Mouse (Mus musculus) midbrain, embryonic 16.5 days (tissue): ENCODE measurements around the gene Rbmxl1. TPM values are rescaled to one million over a fixed set of nuclear protein-coding genes. Genes with fewer than 3 reads are reported as not detected.

Experiments used
- ATAC-seq: fragments of 200-750 bp; cut with Nextera tagmentation; 2 replicates; pipeline ENCODE4 v1.8.0; 2017; ENCODE audit warnings: moderate TSS enrichment
- H3K27ac ChIP-seq: fragments of 300-500 bp; sonication (generic); 2 replicates; pipeline ENCODE4 v1.5.1; 2014; ENCODE audit warnings: mild to moderate bottlenecking, low read length, mixed read lengths
- H3K27me3 ChIP-seq: fragments of 300-500 bp; sonication (generic); 2 replicates; pipeline ENCODE4 v1.6.1; 2014; ENCODE audit warnings: low read depth, low read length, mixed read lengths; ENCODE audit not compliant: control insufficient read depth, insufficient read depth
- H3K36me3 ChIP-seq: fragments of 300-500 bp; sonication (generic); 2 replicates; pipeline ENCODE4 v1.6.1; 2014; ENCODE audit warnings: mild to moderate bottlenecking, low read length, moderate library complexity, mixed read lengths; ENCODE audit not compliant: control insufficient read depth, insufficient read depth
- H3K4me1 ChIP-seq: fragments of 300-500 bp; sonication (generic); 2 replicates; pipeline ENCODE4 v1.6.1; 2014; ENCODE audit warnings: mild to moderate bottlenecking, low read length, mixed read lengths; ENCODE audit not compliant: control insufficient read depth, insufficient read depth
- H3K4me2 ChIP-seq: fragments of 300-500 bp; sonication (generic); 2 replicates; pipeline ENCODE4 v1.6.1; 2014; ENCODE audit warnings: mild to moderate bottlenecking, low read length, mixed read lengths
- H3K4me3 ChIP-seq: fragments of 300-500 bp; sonication (generic); 2 replicates; pipeline ENCODE4 v1.5.1; 2014; ENCODE audit warnings: low read depth, mild to moderate bottlenecking, low read length, moderate library complexity, mixed read lengths
- H3K9ac ChIP-seq: fragments of 300-500 bp; sonication (generic); 2 replicates; pipeline ENCODE4 v1.6.1; 2014; ENCODE audit warnings: low read depth, low read length, mixed read lengths
- H3K9me3 ChIP-seq: fragments of 300-500 bp; sonication (generic); replicated peaks from 2 replicates; pipeline ENCODE4 v1.6.1; 2014; ENCODE audit warnings: mild to moderate bottlenecking, low read length, mixed read lengths; ENCODE audit not compliant: control insufficient read depth, poor library complexity, severe bottlenecking
- WGBS: fragments of 180-500 bp; shearing (Covaris S2); extraction: QIAGEN DNeasy Blood & Tissue Kit; methylation state at CpG from one replicate; pipeline ENCODE4 v1.1.7; 2014; 5-methylcytosine and 5-hydroxymethylcytosine counted together
- polyA plus RNA-seq: library from polyadenylated mRNA; unstranded; fragments of >200 nt; fragmentation: Nextera tagmentation; extraction: Ambion mirVana; gene quantifications from 2 replicates; pipeline ENCODE4 v1.2.1, GENCODE M21; 2015

Gene Rbmxl1
- polyA plus RNA-seq, 1 experiment from 2014 or later = 201 TPM

DNA sequence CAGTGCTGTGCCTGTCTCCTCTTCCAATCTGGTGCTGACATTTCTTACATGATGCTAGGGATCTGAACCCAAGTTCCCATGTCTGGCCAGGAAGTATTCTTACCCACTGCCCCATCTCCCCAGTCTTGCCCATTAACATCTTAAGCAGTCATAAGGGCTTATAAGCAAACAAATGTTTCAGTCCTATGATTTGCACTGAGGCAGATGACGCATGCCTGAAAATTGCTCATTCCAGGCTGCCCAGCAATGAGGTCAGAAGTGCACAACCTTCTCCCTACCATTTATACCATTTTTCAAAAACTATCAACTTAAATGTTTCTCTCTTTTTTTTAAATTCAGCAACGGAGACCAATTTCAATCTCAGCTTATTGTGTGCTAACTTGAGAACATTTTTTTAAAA, 44.8 kb downstream of the Rbmxl1 start:
- Histone ChIP-seq H3K36me3 (no peaks in the 10 kb centered on the region), H3K4me2 (no peak overlapping the region), H3K9ac (no peak overlapping the region), H3K27ac (no peak overlapping the region), H3K9me3 (no peaks in the 10 kb centered on the region), H3K4me1 (no peaks in the 10 kb centered on the region), H3K4me3 (no peak overlapping the region), H3K27me3 (no peaks in the 10 kb centered on the region)
- WGBS = 92% methylated on average over 2 of the region's 2 CpGs
- no peak for ATAC-seq

DNA sequence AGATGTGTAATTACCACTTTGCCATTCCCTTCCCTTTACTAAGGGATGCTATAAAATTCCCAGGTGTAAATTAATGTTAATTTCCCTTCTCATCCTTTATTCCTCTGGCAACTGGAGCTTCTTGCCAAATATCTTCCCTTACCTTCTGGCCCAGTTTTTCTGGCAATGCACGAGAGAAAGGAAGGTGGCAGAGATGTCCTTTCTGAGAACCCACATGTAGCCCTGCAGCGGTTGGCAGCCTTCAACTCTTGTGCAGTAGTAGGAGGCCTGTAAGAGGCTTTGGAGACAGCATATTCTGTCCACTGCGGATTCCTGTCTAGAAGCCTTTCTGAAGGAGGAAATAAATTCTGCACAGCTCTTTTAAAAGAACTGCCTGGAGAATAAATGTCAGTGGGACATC, 52.3 kb downstream of the Rbmxl1 start:
- ATAC-seq = no peak

More for the DNA sequence above, 52.3 kb downstream of the Rbmxl1 start:
- no peaks in the 10 kb centered on the region for H3K9me3 ChIP-seq
- no peak overlapping the region for H3K4me3 ChIP-seq
- no peaks in the 10 kb centered on the region for H3K4me1 ChIP-seq
- H3K36me3 ChIP-seq = no peaks in the 10 kb centered on the region
- 80% methylated on average over 3 of the region's 3 CpGs for WGBS
- no peak overlapping the region for H3K27ac ChIP-seq
- no peaks in the 10 kb centered on the region for H3K27me3 ChIP-seq
- no peak overlapping the region for H3K4me2 ChIP-seq
- no peak overlapping the region for H3K9ac ChIP-seq

Other genes with a start within 250 kb of the Rbmxl1 start
- gene Pou4f2, start 72.3 kb downstream of the Rbmxl1 start, polyA plus RNA-seq = 15.3 and 24.7 TPM in 2 replicates
- gene Slc10a7, start 448 bp upstream of the Rbmxl1 start, polyA plus RNA-seq = 10.1 and 11.8 TPM in 2 replicates